Mouse (Mus musculus) midbrain, postnatal 0 days (tissue): ENCODE measurements around the gene Asphd2. TPM values are rescaled to one million over a fixed set of nuclear protein-coding genes. Genes with fewer than 3 reads are reported as not detected.
"Not testable (repeated sequence)": the region's sequence is repeated elsewhere in the genome, so short reads cannot be mapped to it uniquely, and the experiment has no call there.

ENCODE experiments used
- ATAC-seq: fragments of 200-750 bp; cut with Nextera tagmentation; 2 replicates; pipeline ENCODE4 v1.8.0; 2017; ENCODE audit warnings: moderate number of reproducible peaks, mild to moderate bottlenecking, moderate TSS enrichment, moderate library complexity; ENCODE audit not compliant: low FRiP score
- DNase-seq: peaks from one replicate; pipeline ENCODE4 v3.0.0-alpha.2; 2015; ENCODE audit warnings: low spot score
- H3K27ac ChIP-seq: fragments of 300-500 bp; sonication (generic); 2 replicates; pipeline ENCODE4 v1.5.1; 2014; ENCODE audit warnings: low read depth, mild to moderate bottlenecking, low read length, mixed read lengths
- H3K27me3 ChIP-seq: fragments of 300-500 bp; sonication (generic); 2 replicates; pipeline ENCODE4 v1.6.1; 2014; ENCODE audit warnings: low read length, control low read depth, mixed read lengths; ENCODE audit not compliant: insufficient read depth
- H3K36me3 ChIP-seq: fragments of 300-500 bp; sonication (generic); 2 replicates; pipeline ENCODE4 v1.6.1; 2014; ENCODE audit warnings: low read length, control low read depth, mixed read lengths; ENCODE audit not compliant: insufficient read depth
- H3K4me1 ChIP-seq: fragments of 300-500 bp; sonication (generic); 2 replicates; pipeline ENCODE4 v1.6.1; 2014; ENCODE audit warnings: mild to moderate bottlenecking, control low read depth, antibody characterized with exemption, low read length, mixed read lengths; ENCODE audit not compliant: insufficient read depth
- H3K4me2 ChIP-seq: fragments of 300-500 bp; sonication (generic); 2 replicates; pipeline ENCODE4 v1.6.1; 2014; ENCODE audit warnings: low read depth, mild to moderate bottlenecking, low read length, mixed read lengths; ENCODE audit not compliant: poor library complexity, severe bottlenecking
- H3K4me3 ChIP-seq: fragments of 300-500 bp; sonication (generic); 2 replicates; pipeline ENCODE4 v1.5.1; 2014; ENCODE audit warnings: low read depth, mild to moderate bottlenecking, low read length, moderate library complexity
- H3K9ac ChIP-seq: fragments of 300-500 bp; sonication (generic); replicated peaks from 2 replicates; pipeline ENCODE4 v1.6.1; 2014; ENCODE audit warnings: mild to moderate bottlenecking, low read length, moderate library complexity, mixed read lengths; ENCODE audit not compliant: poor library complexity, severe bottlenecking
- H3K9me3 ChIP-seq: fragments of 300-500 bp; sonication (generic); 2 replicates; pipeline ENCODE4 v1.6.1; 2016; ENCODE audit warnings: low read length, control low read depth
- CTCF ChIP-seq: IDR thresholded peaks from 2 replicates; pipeline ENCODE4 v1.5.1; 2016; ENCODE audit warnings: antibody characterized with exemption, mild to moderate bottlenecking
- WGBS: fragments of 180-500 bp; shearing (Covaris S2); extraction: QIAGEN DNeasy Blood & Tissue Kit; methylation state at CpG from one replicate; pipeline ENCODE4 v1.1.7; 2014; 5-methylcytosine and 5-hydroxymethylcytosine counted together
- polyA plus RNA-seq: library from polyadenylated mRNA; unstranded; fragments of >200 nt; fragmentation: Nextera tagmentation; extraction: Ambion mirVana; gene quantifications from 2 replicates; pipeline ENCODE4 v1.2.1, GENCODE M21; 2015
- total RNA-seq: library from RNA; depleted of rRNA; stranded (reverse); fragments of >200 nt; gene quantifications from 2 replicates; pipeline ENCODE4 v1.2.3, GENCODE M21; 2014

Gene Asphd2
- total and polyA plus RNA-seq, 2 experiments from 2014 or later, result 162 to 192 TPM

GRCm38 (mm10) chr5:112427283-112427682 lies 32.6 kb upstream of the Asphd2 start:
- H3K4me1 ChIP-seq, result no peaks in the 10 kb centered on the region
- H3K4me3 ChIP-seq, result no peak overlapping the region
- H3K4me2 ChIP-seq, result no peak overlapping the region
- H3K9ac ChIP-seq, result no peak overlapping the region
- H3K27ac ChIP-seq, result no peak overlapping the region
- no peaks in the 10 kb centered on the region for H3K9me3 ChIP-seq
- H3K27me3 ChIP-seq, result peaks cover 5% of the 10 kb centered on the region; the same call in 1 of the 2 replicates
- WGBS, result 19% methylated on average over 2 of the region's 2 CpGs
- TF ChIP-seq CTCF, result peak; percentile 92
- ATAC-seq (no peak), DNase-seq (peak; percentile 83)
- H3K36me3 ChIP-seq, result peaks cover 31% of the 10 kb centered on the region

GRCm38 (mm10) chr5:112426635-112427034 lies 32.0 kb upstream of the Asphd2 start:
- 0 out of 2 replicates have a peak, but pooled peaks cover 5% of the 10 kb centered on the region for H3K27me3 ChIP-seq
- no peak overlapping the region for H3K9ac ChIP-seq
- 89% methylated on average over 7 of the region's 7 CpGs for WGBS
- peaks cover 30% of the 10 kb centered on the region for H3K36me3 ChIP-seq
- no peak for DNase-seq
- H3K4me3 ChIP-seq, result no peak overlapping the region
- no peak for TF ChIP-seq CTCF
- H3K4me1 ChIP-seq, result no peaks in the 10 kb centered on the region
- ATAC-seq, result no peak
- H3K27ac ChIP-seq, result no peak overlapping the region
- no peak overlapping the region for H3K4me2 ChIP-seq
- H3K9me3 ChIP-seq, result no peaks in the 10 kb centered on the region

DNA sequence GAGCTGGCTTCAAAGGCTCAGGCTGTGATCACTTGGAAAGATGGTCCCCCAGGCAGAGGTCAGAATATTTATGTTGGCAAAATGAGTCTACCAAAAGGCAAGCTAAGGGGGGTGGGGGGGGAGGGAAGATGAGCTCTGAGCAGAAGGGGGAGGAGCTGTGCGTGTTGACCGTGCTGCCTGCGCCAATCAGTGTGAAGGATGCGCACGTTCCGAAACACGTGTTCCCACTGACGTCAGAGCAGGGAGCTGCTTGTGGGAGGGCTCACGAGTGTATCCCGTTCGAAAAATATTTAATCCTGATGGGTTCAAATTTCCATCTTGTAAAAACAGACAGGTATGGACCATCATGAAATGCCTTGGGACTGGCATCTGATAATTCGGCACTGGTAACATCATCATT lies 24.9 kb upstream of the Asphd2 start:
- Histone ChIP-seq H3K4me3 (no peak overlapping the region), H3K27ac (no peak overlapping the region), H3K4me2 (no peak overlapping the region), H3K9ac (no peak overlapping the region), H3K36me3 (peaks cover 27% of the 10 kb centered on the region), H3K9me3 (no peaks in the 10 kb centered on the region), H3K4me1 (peaks cover 11% of the 10 kb centered on the region; the same call in 1 of the 2 replicates), H3K27me3 (no peaks in the 10 kb centered on the region)
- 33% methylated on average over 12 of the region's 12 CpGs for WGBS
- DNase-seq (peak; percentile 50), ATAC-seq (no peak)
- no peak for TF ChIP-seq CTCF

DNA sequence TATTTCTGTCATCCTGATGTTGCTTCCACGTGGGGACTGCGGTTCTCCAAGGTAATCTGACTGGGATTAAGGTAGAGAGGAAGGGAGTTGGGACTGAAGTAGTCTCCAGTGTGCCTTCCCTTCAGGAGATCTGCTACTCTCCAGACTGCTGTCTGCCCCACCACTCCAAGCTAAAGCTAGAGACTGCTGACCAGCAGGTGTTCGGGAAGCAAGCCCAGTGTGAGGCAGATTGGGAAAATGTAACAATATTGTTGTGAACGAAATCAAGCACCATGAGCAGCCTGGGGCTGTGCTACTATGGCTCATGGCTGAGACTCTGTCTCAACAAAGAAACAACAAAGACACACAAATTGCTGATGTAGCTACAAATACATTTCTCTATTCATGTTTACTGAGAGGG lies 23.4 kb upstream of the Asphd2 start:
- peak; percentile 39 for DNase-seq
- H3K36me3 ChIP-seq, result peaks cover 16% of the 10 kb centered on the region

GRCm38 (mm10) chr5:112416673-112417072 lies 22.0 kb upstream of the Asphd2 start:
- Histone ChIP-seq H3K4me3 (no peak overlapping the region), H3K9me3 (no peaks in the 10 kb centered on the region), H3K9ac (no peak overlapping the region), H3K4me2 (no peak overlapping the region), H3K27ac (peak overlapping the region; percentile 69), H3K4me1 (peaks cover 20% of the 10 kb centered on the region), H3K27me3 (no peaks in the 10 kb centered on the region), H3K36me3 (peaks cover 11% of the 10 kb centered on the region; the same call in 1 of the 2 replicates)
- no peak for TF ChIP-seq CTCF
- DNase-seq, result peak; percentile 75
- 13% methylated on average over 5 of the region's 5 CpGs for WGBS
- peak; percentile 62 for ATAC-seq

More for the DNA sequence above, 23.4 kb upstream of the Asphd2 start:
- no peak overlapping the region for H3K4me3 ChIP-seq
- no peaks in the 10 kb centered on the region for H3K27me3 ChIP-seq
- ATAC-seq, result no peak
- H3K27ac ChIP-seq, result peak overlapping the region; percentile 55
- peaks cover 11% of the 10 kb centered on the region; the same call in 1 of the 2 replicates for H3K4me1 ChIP-seq
- no peak overlapping the region for H3K9ac ChIP-seq
- TF ChIP-seq CTCF, result no peak
- WGBS, result 38% methylated on average over 4 of the region's 4 CpGs
- H3K9me3 ChIP-seq, result no peaks in the 10 kb centered on the region
- H3K4me2 ChIP-seq, result no peak overlapping the region

- not testable (repeated sequence) for H3K4me3 ChIP-seq, H3K36me3 ChIP-seq, H3K9me3 ChIP-seq, H3K4me2 ChIP-seq, DNase-seq, H3K9ac ChIP-seq, ATAC-seq, H3K27me3 ChIP-seq
- Histone ChIP-seq H3K27ac (peak overlapping the region; percentile 83), H3K4me1 (peaks cover 37% of the 10 kb centered on the region)
- WGBS, result 84% methylated on average over 4 of the region's 4 CpGs
These were observed 18.1 kb upstream of the Asphd2 start for GRCm38 (mm10) chr5:112412781-112413180.
